Mouse (Mus musculus) midbrain, postnatal 0 days (tissue): Measurements from ENCODE around the gene Il34. TPM values are rescaled to one million over a fixed set of nuclear protein-coding genes. Genes with fewer than 3 reads are reported as not detected.

Experiments used
- ATAC-seq: fragments of 200-750 bp; cut with Nextera tagmentation; 2 replicates; pipeline ENCODE4 v1.8.0; 2017; ENCODE audit warnings: moderate number of reproducible peaks, mild to moderate bottlenecking, moderate TSS enrichment, moderate library complexity; ENCODE audit not compliant: low FRiP score
- DNase-seq: peaks from one replicate; pipeline ENCODE4 v3.0.0-alpha.2; 2015; ENCODE audit warnings: low spot score
- H3K27ac ChIP-seq: fragments of 300-500 bp; sonication (generic); 2 replicates; pipeline ENCODE4 v1.5.1; 2014; ENCODE audit warnings: low read depth, mild to moderate bottlenecking, low read length, mixed read lengths
- H3K27me3 ChIP-seq: fragments of 300-500 bp; sonication (generic); 2 replicates; pipeline ENCODE4 v1.6.1; 2014; ENCODE audit warnings: low read length, control low read depth, mixed read lengths; ENCODE audit not compliant: insufficient read depth
- H3K36me3 ChIP-seq: fragments of 300-500 bp; sonication (generic); 2 replicates; pipeline ENCODE4 v1.6.1; 2014; ENCODE audit warnings: low read length, control low read depth, mixed read lengths; ENCODE audit not compliant: insufficient read depth
- H3K4me1 ChIP-seq: fragments of 300-500 bp; sonication (generic); 2 replicates; pipeline ENCODE4 v1.6.1; 2014; ENCODE audit warnings: mild to moderate bottlenecking, control low read depth, antibody characterized with exemption, low read length, mixed read lengths; ENCODE audit not compliant: insufficient read depth
- H3K4me2 ChIP-seq: fragments of 300-500 bp; sonication (generic); 2 replicates; pipeline ENCODE4 v1.6.1; 2014; ENCODE audit warnings: low read depth, mild to moderate bottlenecking, low read length, mixed read lengths; ENCODE audit not compliant: poor library complexity, severe bottlenecking
- H3K4me3 ChIP-seq: fragments of 300-500 bp; sonication (generic); 2 replicates; pipeline ENCODE4 v1.5.1; 2014; ENCODE audit warnings: low read depth, mild to moderate bottlenecking, low read length, moderate library complexity
- H3K9ac ChIP-seq: fragments of 300-500 bp; sonication (generic); replicated peaks from 2 replicates; pipeline ENCODE4 v1.6.1; 2014; ENCODE audit warnings: mild to moderate bottlenecking, low read length, moderate library complexity, mixed read lengths; ENCODE audit not compliant: poor library complexity, severe bottlenecking
- H3K9me3 ChIP-seq: fragments of 300-500 bp; sonication (generic); 2 replicates; pipeline ENCODE4 v1.6.1; 2016; ENCODE audit warnings: low read length, control low read depth
- CTCF ChIP-seq: IDR thresholded peaks from 2 replicates; pipeline ENCODE4 v1.5.1; 2016; ENCODE audit warnings: antibody characterized with exemption, mild to moderate bottlenecking
- WGBS: fragments of 180-500 bp; shearing (Covaris S2); extraction: QIAGEN DNeasy Blood & Tissue Kit; methylation state at CpG from one replicate; pipeline ENCODE4 v1.1.7; 2014; 5-methylcytosine and 5-hydroxymethylcytosine counted together
- polyA plus RNA-seq: library from polyadenylated mRNA; unstranded; fragments of >200 nt; fragmentation: Nextera tagmentation; extraction: Ambion mirVana; gene quantifications from 2 replicates; pipeline ENCODE4 v1.2.1, GENCODE M21; 2015
- total RNA-seq: library from RNA; depleted of rRNA; stranded (reverse); fragments of >200 nt; gene quantifications from 2 replicates; pipeline ENCODE4 v1.2.3, GENCODE M21; 2014

Il34 gene
- total and polyA plus RNA-seq, 2 experiments from 2014 or later, result 5.8 to 9.1 TPM

GRCm38 (mm10) chr8:110711271-110711934, 94.3 kb downstream of the Il34 start:
- TF ChIP-seq CTCF, result 0 out of 2 replicates have a peak, but pooled peaks have one; percentile 25
- peaks cover 14% of the 10 kb centered on the region for H3K36me3 ChIP-seq
- ATAC-seq (peak; percentile 39; the same call in 1 of the 2 replicates), DNase-seq (peak; percentile 66)
- peak overlapping the region; percentile 38; the same call in 1 of the 2 replicates for H3K27ac ChIP-seq
- WGBS, result 82% methylated on average over 13 of the region's 13 CpGs
- no peak overlapping the region for H3K4me3 ChIP-seq
- H3K27me3 ChIP-seq, result no peaks in the 10 kb centered on the region
- no peak overlapping the region for H3K9ac ChIP-seq
- H3K4me2 ChIP-seq, result no peak overlapping the region
- no peaks in the 10 kb centered on the region for H3K9me3 ChIP-seq
- peaks cover 15% of the 10 kb centered on the region for H3K4me1 ChIP-seq

GRCm38 (mm10) chr8:110710593-110710992, 95.1 kb downstream of the Il34 start:
- Histone ChIP-seq H3K36me3 (peaks cover 14% of the 10 kb centered on the region), H3K9ac (no peak overlapping the region), H3K27ac (no peak overlapping the region), H3K4me2 (no peak overlapping the region), H3K9me3 (no peaks in the 10 kb centered on the region), H3K27me3 (no peaks in the 10 kb centered on the region), H3K4me1 (peaks cover 7% of the 10 kb centered on the region), H3K4me3 (no peak overlapping the region)
- ATAC-seq, result no peak
- TF ChIP-seq CTCF, result no peak
- no peak for DNase-seq
- 72% methylated on average over 3 of the region's 3 CpGs for WGBS

DNA sequence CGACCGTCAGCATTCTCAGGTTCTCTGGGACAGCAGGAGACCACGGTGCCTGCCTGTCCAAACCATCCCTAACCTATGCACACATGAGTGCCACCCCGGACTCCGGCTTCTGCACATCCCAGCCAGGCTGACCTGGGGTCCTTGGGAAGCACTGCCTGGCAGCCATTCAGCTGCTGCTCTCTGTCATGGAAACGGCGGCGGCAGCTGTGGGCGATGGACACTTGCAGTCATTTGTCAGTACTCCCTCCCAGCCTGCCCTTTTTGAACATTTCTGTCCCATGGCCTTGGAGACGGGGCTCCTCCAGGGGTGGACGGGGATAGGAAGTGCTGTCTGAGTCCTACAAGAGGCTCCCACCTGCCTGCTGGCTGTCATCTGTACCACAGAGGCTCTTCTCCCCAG, 97.3 kb downstream of the Il34 start:
- H3K36me3 ChIP-seq, result peaks cover 14% of the 10 kb centered on the region
- H3K4me3 ChIP-seq, result no peak overlapping the region
- no peak overlapping the region for H3K4me2 ChIP-seq
- H3K27ac ChIP-seq, result no peak overlapping the region
- H3K9me3 ChIP-seq, result no peaks in the 10 kb centered on the region
- H3K9ac ChIP-seq, result no peak overlapping the region
- ATAC-seq (no peak), DNase-seq (no peak)
- WGBS, result 89% methylated on average over 11 of the region's 11 CpGs
- no peaks in the 10 kb centered on the region for H3K27me3 ChIP-seq
- H3K4me1 ChIP-seq, result no peaks in the 10 kb centered on the region
- TF ChIP-seq CTCF, result no peak

GRCm38 (mm10) chr8:110706288-110706870, 99.3 kb downstream of the Il34 start:
- H3K9ac ChIP-seq, result no peak overlapping the region
- H3K4me1 ChIP-seq, result no peaks in the 10 kb centered on the region
- 87% methylated on average over 3 of the region's 3 CpGs for WGBS
- H3K27ac ChIP-seq, result no peak overlapping the region
- H3K36me3 ChIP-seq, result 0 out of 2 replicates have a peak, but pooled peaks cover 3% of the 10 kb centered on the region
- no peaks in the 10 kb centered on the region for H3K27me3 ChIP-seq
- H3K9me3 ChIP-seq, result no peaks in the 10 kb centered on the region
- DNase-seq, result no peak
- H3K4me2 ChIP-seq, result no peak overlapping the region
- TF ChIP-seq CTCF, result no peak
- ATAC-seq, result no peak
- H3K4me3 ChIP-seq, result no peak overlapping the region

DNA sequence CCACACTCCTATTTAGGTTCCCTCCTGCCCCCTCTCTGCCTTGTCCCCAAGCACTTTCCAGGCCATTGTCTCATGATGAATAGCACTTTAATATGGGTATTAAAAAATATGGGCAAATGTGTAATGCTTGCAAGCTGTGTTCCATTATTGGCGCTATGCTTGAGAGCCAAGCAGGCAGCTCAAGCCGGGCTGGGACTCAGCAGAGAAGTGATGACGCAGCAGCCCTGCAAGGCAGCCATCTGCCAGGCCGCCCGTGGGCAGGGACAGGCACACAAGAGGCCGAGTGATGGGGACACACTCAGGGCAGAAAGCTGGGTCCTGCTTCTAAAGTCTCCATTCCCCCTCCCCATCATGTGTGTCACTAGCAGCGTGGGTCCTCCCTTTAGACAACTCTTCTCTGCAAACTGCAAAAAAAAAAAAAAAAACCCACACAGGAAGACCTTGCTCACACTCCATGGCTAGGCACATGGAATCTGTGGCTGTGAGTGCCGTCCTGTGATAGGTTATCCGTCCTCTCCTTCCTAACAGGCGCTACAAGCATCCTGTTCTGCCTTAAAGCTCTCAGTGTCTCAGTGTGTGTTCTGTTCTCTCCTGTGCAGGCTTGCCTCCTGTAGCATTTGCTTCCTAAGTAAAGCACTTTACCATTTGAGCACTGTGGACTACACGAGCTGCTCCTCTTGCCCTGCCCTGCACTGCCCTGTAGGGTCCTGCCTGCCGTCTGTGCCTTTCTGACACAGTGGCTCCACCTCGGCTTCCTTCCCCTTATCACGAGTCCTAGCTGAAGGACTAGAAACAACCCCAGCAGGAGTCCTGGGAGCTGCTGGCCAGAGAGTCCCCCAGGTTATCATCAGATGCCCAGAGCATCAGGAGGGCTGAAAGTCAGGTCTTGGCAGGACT, 100.1 kb downstream of the Il34 start:
- Histone ChIP-seq H3K4me2 (no peak overlapping the region), H3K36me3 (0 out of 2 replicates have a peak, but pooled peaks cover 3% of the 10 kb centered on the region), H3K4me3 (no peak overlapping the region), H3K9me3 (no peaks in the 10 kb centered on the region), H3K27ac (no peak overlapping the region), H3K9ac (no peak overlapping the region), H3K4me1 (no peaks in the 10 kb centered on the region), H3K27me3 (no peaks in the 10 kb centered on the region)
- no peak for TF ChIP-seq CTCF
- peak; percentile 63 for DNase-seq
- ATAC-seq, result no peak
- 79% methylated on average over 14 of the region's 14 CpGs for WGBS
